Mouse (Mus musculus) inflammation-experienced regulatory T-cells, adult 16 weeks (primary cell): Measurements from ENCODE around the gene Gpr55. TPM values are rescaled to one million over a fixed set of nuclear protein-coding genes. Genes with fewer than 3 reads are reported as not detected.

ENCODE experiments used
- polyA plus RNA-seq: library from polyadenylated mRNA; unstranded; fragments of 100-300 nt; shearing (Covaris generic); gene quantifications from one replicate; pipeline ENCODE4 v1.2.1, GENCODE M21; 2017

Gpr55 gene
- polyA plus RNA-seq: 14.1 TPM

GRCm38 (mm10) chr1:85960873-85961272 is at the start of gene Gpr55:
Gpr55 (minus strand) TSS chr1:85961007.

GRCm38 (mm10) chr1:85928057-85928687 is 32.6 kb downstream of the Gpr55 start, which contains the start of gene 4933407L21Rik:
4933407L21Rik (plus strand) TSS chr1:85928483.

GRCm38 (mm10) chr1:85894231-85894747 is 66.5 kb downstream of the Gpr55 start, which contains the start of gene Itm2c:
Itm2c (plus strand) TSS chr1:85894281.

Other genes with a start within 250 kb of the Gpr55 start
- gene A630001G21Rik, start 182.4 kb downstream of the Gpr55 start, polyA plus RNA-seq: 37.6 TPM
- gene Cab39, start 167.6 kb downstream of the Gpr55 start, polyA plus RNA-seq: 40.2 TPM
- 595 TPM for gene Itm2c, start 66.7 kb downstream of the Gpr55 start, polyA plus RNA-seq
- 0.69 TPM for gene 4933407L21Rik, start 32.5 kb downstream of the Gpr55 start, polyA plus RNA-seq
- gene Spata3, start 55.8 kb upstream of the Gpr55 start, polyA plus RNA-seq: not detected
- not detected for gene 2810459M11Rik, start 84.9 kb upstream of the Gpr55 start, polyA plus RNA-seq
- 134 TPM for gene Psmd1, start 103.4 kb upstream of the Gpr55 start, polyA plus RNA-seq
- 0.43 TPM for gene Htr2b, start 151.0 kb upstream of the Gpr55 start, polyA plus RNA-seq
- not detected for gene Gm21972, start 172.6 kb upstream of the Gpr55 start, polyA plus RNA-seq
- gene Armc9, start 193.8 kb upstream of the Gpr55 start, polyA plus RNA-seq: 11.0 TPM